Mouse (Mus musculus) kidney, embryonic 16.5 days (tissue): ENCODE measurements around the gene Sbno1. TPM values are rescaled to one million over a fixed set of nuclear protein-coding genes. Genes with fewer than 3 reads are reported as not detected.

ENCODE experiments used
- ATAC-seq: fragments of 200-750 bp; cut with Nextera tagmentation; 2 replicates; pipeline ENCODE4 v1.8.0; 2017; ENCODE audit warnings: moderate TSS enrichment; ENCODE audit not compliant: low FRiP score, low TSS enrichment
- H3K27ac ChIP-seq: fragments of 300-500 bp; sonication (generic); 2 replicates; pipeline ENCODE4 v1.5.1; 2014; ENCODE audit warnings: low read length
- H3K27me3 ChIP-seq: fragments of 300-500 bp; sonication (generic); 2 replicates; pipeline ENCODE4 v1.6.1; 2014; ENCODE audit warnings: low read length, control low read depth, mixed read lengths; ENCODE audit not compliant: insufficient read depth
- H3K36me3 ChIP-seq: fragments of 300-500 bp; sonication (generic); 2 replicates; pipeline ENCODE4 v1.6.1; 2014; ENCODE audit warnings: low read length, control low read depth, mixed read lengths; ENCODE audit not compliant: insufficient read depth
- H3K4me1 ChIP-seq: fragments of 300-500 bp; sonication (generic); 2 replicates; pipeline ENCODE4 v1.6.1; 2014; ENCODE audit warnings: low read length, control low read depth, mixed read lengths; ENCODE audit not compliant: insufficient read depth
- H3K4me2 ChIP-seq: fragments of 300-500 bp; sonication (generic); replicated peaks from 2 replicates; pipeline ENCODE4 v1.6.1; 2014; ENCODE audit warnings: low read depth, low read length
- H3K4me3 ChIP-seq: fragments of 300-500 bp; sonication (generic); 2 replicates; pipeline ENCODE4 v1.5.1; 2014; ENCODE audit warnings: mild to moderate bottlenecking, low read length
- H3K9ac ChIP-seq: fragments of 300-500 bp; sonication (generic); replicated peaks from 2 replicates; pipeline ENCODE4 v1.6.1; 2014; ENCODE audit warnings: low read length
- H3K9me3 ChIP-seq: fragments of 300-500 bp; sonication (generic); 2 replicates; pipeline ENCODE4 v1.6.1; 2016; ENCODE audit warnings: low read length, control low read depth
- WGBS: fragments of 180-500 bp; shearing (Covaris S2); extraction: QIAGEN DNeasy Blood & Tissue Kit; methylation state at CpG from one replicate; pipeline ENCODE4 v1.1.7; 2014; 5-methylcytosine and 5-hydroxymethylcytosine counted together
- polyA plus RNA-seq: library from polyadenylated mRNA; unstranded; fragments of >200 nt; fragmentation: Nextera tagmentation; extraction: Ambion mirVana; gene quantifications from 2 replicates; pipeline ENCODE4 v1.2.1, GENCODE M21; 2015

Sbno1 gene
- polyA plus RNA-seq, 1 experiment from 2014 or later = 72.7 TPM

- ATAC-seq = no peak
- H3K27me3 ChIP-seq = no peaks in the 10 kb centered on the region
- H3K9ac ChIP-seq = no peak overlapping the region; the same call in 1 of the 2 replicates
- H3K36me3 ChIP-seq = peaks cover 82% of the 10 kb centered on the region
- 94% methylated on average over 6 of the region's 6 CpGs for WGBS
- no peak overlapping the region for H3K4me3 ChIP-seq
- H3K4me1 ChIP-seq = no peaks in the 10 kb centered on the region
- H3K9me3 ChIP-seq = no peaks in the 10 kb centered on the region
- no peak overlapping the region for H3K27ac ChIP-seq
- no peak overlapping the region for H3K4me2 ChIP-seq
Measured at GRCm38 (mm10) chr5:124456762-124457161, 31.0 kb upstream of the Sbno1 start.

DNA sequence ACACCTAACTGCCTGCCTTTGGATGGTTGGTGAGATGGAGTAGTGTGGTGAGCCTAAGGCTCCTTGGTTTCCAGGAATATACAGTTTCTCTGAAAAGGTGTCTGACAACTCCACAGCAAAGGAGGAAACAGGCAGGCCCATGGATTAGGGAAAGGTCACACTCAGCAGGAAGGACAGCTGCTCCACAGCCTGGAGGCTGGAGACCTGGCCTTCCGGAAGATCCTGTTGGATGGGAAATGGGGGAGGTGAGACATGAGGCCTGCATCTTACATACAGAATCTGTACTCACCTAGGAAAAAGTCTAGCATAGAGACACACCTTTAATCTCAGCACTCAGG is 28.2 kb upstream of the Sbno1 start:
- Histone ChIP-seq H3K36me3 (peaks cover 85% of the 10 kb centered on the region), H3K4me1 (no peaks in the 10 kb centered on the region), H3K9me3 (no peaks in the 10 kb centered on the region), H3K9ac (no peak overlapping the region), H3K27ac (no peak overlapping the region), H3K4me3 (no peak overlapping the region), H3K27me3 (no peaks in the 10 kb centered on the region), H3K4me2 (no peak overlapping the region)
- 60% methylated on average over 1 of the region's 1 CpGs for WGBS
- no peak for ATAC-seq

- H3K36me3 ChIP-seq = peaks cover 84% of the 10 kb centered on the region
- no peaks in the 10 kb centered on the region for H3K9me3 ChIP-seq
- H3K9ac ChIP-seq = no peak overlapping the region
- H3K4me2 ChIP-seq = no peak overlapping the region
- H3K27ac ChIP-seq = no peak overlapping the region; the same call in 1 of the 2 replicates
- H3K4me3 ChIP-seq = no peak overlapping the region
- no peaks in the 10 kb centered on the region for H3K4me1 ChIP-seq
- no peak for ATAC-seq
- H3K27me3 ChIP-seq = no peaks in the 10 kb centered on the region
- 88% methylated on average over 13 of the region's 13 CpGs for WGBS
Measured at GRCm38 (mm10) chr5:124453339-124454081, 27.7 kb upstream of the Sbno1 start.

DNA sequence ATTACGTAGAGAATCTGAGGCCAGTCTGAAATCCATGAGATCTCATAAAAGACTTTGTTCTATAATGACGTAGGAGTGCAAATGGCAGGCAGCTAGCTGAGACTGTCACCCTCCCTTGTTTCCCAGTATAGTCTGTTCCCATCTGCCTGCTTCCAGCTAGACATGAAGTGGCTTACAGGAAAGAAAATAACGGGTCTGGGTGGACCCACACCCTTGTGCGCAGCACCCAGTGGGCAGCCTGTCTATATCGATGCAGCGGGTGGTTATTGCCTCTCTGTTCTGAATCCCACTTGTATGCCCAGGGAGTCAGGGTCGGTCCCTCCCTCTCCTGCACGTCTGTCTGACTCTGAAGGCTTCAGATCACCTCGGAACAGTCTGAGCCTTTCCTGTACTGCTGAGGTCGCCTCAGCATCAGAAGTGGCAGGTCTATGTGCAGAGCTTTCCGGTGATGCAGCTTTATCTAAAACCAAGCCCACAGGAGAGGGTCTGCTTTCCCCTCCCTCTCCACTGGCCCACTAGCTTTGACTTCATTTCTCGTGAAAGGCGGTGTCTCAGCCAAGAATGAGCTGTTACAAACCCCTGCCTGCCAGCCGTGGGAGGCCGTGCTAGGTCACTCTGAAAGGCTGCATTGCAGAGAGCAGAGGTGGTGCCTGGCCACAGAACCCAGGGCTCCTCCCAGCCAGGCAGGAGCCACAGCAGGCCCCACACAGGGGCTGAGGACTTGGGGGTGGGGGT is 26.9 kb upstream of the Sbno1 start:
- ATAC-seq = no peak
- 77% methylated on average over 15 of the region's 15 CpGs for WGBS

GRCm38 (mm10) chr5:124450641-124451340 is 25.0 kb upstream of the Sbno1 start:
- Histone ChIP-seq H3K4me1 (peaks cover 12% of the 10 kb centered on the region), H3K4me2 (no peak overlapping the region), H3K4me3 (no peak overlapping the region), H3K9ac (no peak overlapping the region), H3K27me3 (no peaks in the 10 kb centered on the region), H3K27ac (no peak overlapping the region), H3K36me3 (peaks cover 70% of the 10 kb centered on the region), H3K9me3 (no peaks in the 10 kb centered on the region)
- WGBS = 70% methylated on average over 16 of the region's 16 CpGs
- ATAC-seq = no peak

More for the DNA sequence above, 26.9 kb upstream of the Sbno1 start:
- H3K4me2 ChIP-seq = no peak overlapping the region
- no peak overlapping the region for H3K4me3 ChIP-seq
- H3K36me3 ChIP-seq = peaks cover 83% of the 10 kb centered on the region
- no peaks in the 10 kb centered on the region; the same call in 1 of the 2 replicates for H3K4me1 ChIP-seq
- H3K9ac ChIP-seq = no peak overlapping the region
- H3K27me3 ChIP-seq = no peaks in the 10 kb centered on the region
- H3K27ac ChIP-seq = no peak overlapping the region; the same call in 1 of the 2 replicates
- H3K9me3 ChIP-seq = no peaks in the 10 kb centered on the region

- no peak overlapping the region for H3K4me2 ChIP-seq
- H3K27ac ChIP-seq = no peak overlapping the region
- H3K4me1 ChIP-seq = peaks cover 12% of the 10 kb centered on the region
- peaks cover 65% of the 10 kb centered on the region for H3K36me3 ChIP-seq
- H3K4me3 ChIP-seq = no peak overlapping the region
- WGBS = 89% methylated on average over 7 of the region's 7 CpGs
- H3K9me3 ChIP-seq = no peaks in the 10 kb centered on the region
- no peak overlapping the region for H3K9ac ChIP-seq
- no peak for ATAC-seq
- no peaks in the 10 kb centered on the region for H3K27me3 ChIP-seq
Measured at GRCm38 (mm10) chr5:124450051-124450450, 24.2 kb upstream of the Sbno1 start.

- Histone ChIP-seq H3K36me3 (peaks cover 63% of the 10 kb centered on the region), H3K4me1 (peaks cover 16% of the 10 kb centered on the region), H3K9ac (no peak overlapping the region), H3K27ac (no peak overlapping the region), H3K4me3 (no peak overlapping the region), H3K9me3 (no peaks in the 10 kb centered on the region), H3K4me2 (no peak overlapping the region), H3K27me3 (no peaks in the 10 kb centered on the region)
- WGBS = 82% methylated on average over 6 of the region's 6 CpGs
- ATAC-seq = no peak
Measured at GRCm38 (mm10) chr5:124449494-124449893, 23.7 kb upstream of the Sbno1 start.

DNA sequence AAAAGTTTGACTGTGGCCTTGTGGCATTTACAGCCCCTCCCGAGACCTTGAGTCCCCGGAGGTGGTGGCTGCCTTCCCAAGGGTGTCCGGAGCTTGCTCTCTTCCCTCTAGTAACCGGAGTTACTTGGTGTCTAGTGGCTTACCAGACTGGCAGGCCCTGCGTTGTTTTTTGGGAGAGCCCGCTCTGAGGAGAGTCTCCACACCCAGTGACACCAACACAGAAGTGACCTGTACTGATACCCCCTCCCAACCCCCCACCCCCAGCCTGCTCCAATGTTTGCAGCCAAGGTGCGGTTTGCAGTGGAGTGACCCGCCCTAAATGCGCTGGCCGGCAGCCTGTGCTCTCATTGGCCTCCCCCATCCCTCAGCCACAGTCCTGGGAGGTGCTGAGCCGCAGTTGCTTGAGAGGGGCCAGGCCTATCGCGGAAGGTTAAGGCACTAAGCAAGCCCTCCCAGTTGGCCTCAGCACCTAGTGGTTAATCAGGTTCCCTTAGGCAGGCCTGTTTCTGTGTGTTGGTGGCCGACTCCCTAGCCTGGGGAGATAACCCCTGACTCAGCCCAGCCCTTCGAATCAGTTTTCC is 20.6 kb upstream of the Sbno1 start:
- Histone ChIP-seq H3K27me3 (no peaks in the 10 kb centered on the region), H3K9ac (peak overlapping the region; percentile 92), H3K4me1 (peaks cover 17% of the 10 kb centered on the region), H3K4me2 (peak overlapping the region; percentile 86), H3K27ac (peak overlapping the region; percentile 88), H3K4me3 (peak overlapping the region; percentile 83), H3K9me3 (no peaks in the 10 kb centered on the region), H3K36me3 (peaks cover 38% of the 10 kb centered on the region)
- WGBS = 1% methylated on average over 15 of the region's 15 CpGs
- peak; percentile 88 for ATAC-seq

- peak overlapping the region; percentile 92 for H3K9ac ChIP-seq
- peak overlapping the region; percentile 83 for H3K4me3 ChIP-seq
- peaks cover 32% of the 10 kb centered on the region for H3K36me3 ChIP-seq
- H3K4me1 ChIP-seq = peaks cover 20% of the 10 kb centered on the region
- no peaks in the 10 kb centered on the region for H3K27me3 ChIP-seq
- WGBS = under 1% methylated on average over 55 of the region's 77 CpGs
- H3K4me2 ChIP-seq = peak overlapping the region; percentile 86
- H3K27ac ChIP-seq = peak overlapping the region; percentile 88
- peak; percentile 68 for ATAC-seq
- no peaks in the 10 kb centered on the region for H3K9me3 ChIP-seq
Measured at GRCm38 (mm10) chr5:124445621-124446293, 20.0 kb upstream of the Sbno1 start.
